8 mouse cellular contexts compared by ENCODE assay signal in genomic region chr11:90249025-90249650, GRCm38 (mm10). TPM values are rescaled to one million over a fixed set of nuclear protein-coding genes. Genes with fewer than 3 reads are reported as not detected.
DNase-seq lines count a peak whose midpoint lies in the region; ATAC-seq lines count a peak whose summit lies in the region.

Mmd (plus strand) TSS chr11:90249456.

- no peaks in the 10 kb centered on the region for H3K36me3 ChIP-seq in heart, embryonic 13.5 days
- H3K36me3 ChIP-seq in liver, embryonic 12.5 days, result no peaks in the 10 kb centered on the region
- no peaks in the 10 kb centered on the region for H3K36me3 ChIP-seq in stomach, embryonic 15.5 days

- H3K9ac ChIP-seq in heart, embryonic 13.5 days, result peak within 1 kb of the TSS; percentile 98
- H3K9ac ChIP-seq in liver, embryonic 12.5 days, result peak within 1 kb of the TSS; percentile 84
- peak within 1 kb of the TSS; percentile 70 for H3K9ac ChIP-seq in stomach, embryonic 15.5 days

- 1% methylated on average over 50 of the region's 51 CpGs for WGBS in heart, embryonic 13.5 days
- under 1% methylated on average over 47 of the region's 51 CpGs for WGBS in liver, embryonic 12.5 days (ENCODE audit: insufficient replicate concordance)
- WGBS in stomach, embryonic 15.5 days, result under 1% methylated on average over 50 of the region's 51 CpGs

- H3K27ac ChIP-seq in brown adipose tissue, adult 24 weeks (replicated peaks; ENCODE audit: low read depth, low read length), result peak within 1 kb of the TSS; percentile 82
- H3K27ac ChIP-seq in heart, embryonic 13.5 days (replicated peaks), result peak within 1 kb of the TSS; percentile 95
- peak within 1 kb of the TSS; percentile 71 for H3K27ac ChIP-seq in liver, embryonic 12.5 days
- peak within 1 kb of the TSS; percentile 83 for H3K27ac ChIP-seq in stomach, embryonic 15.5 days

- peak; percentile 97 for ATAC-seq in heart, embryonic 13.5 days (ENCODE audit: extremely low read depth, insufficient number of reproducible peaks, low FRiP score, low TSS enrichment)
- peak; percentile 99 for ATAC-seq in liver, embryonic 12.5 days
- peak; percentile 99 for ATAC-seq in stomach, embryonic 15.5 days (ENCODE audit: insufficient read depth, low FRiP score, low read depth)

- H3K4me3 ChIP-seq in brown adipose tissue, adult 24 weeks (ENCODE audit: insufficient read depth, low read depth, low read length), result peak within 1 kb of the TSS; percentile 87
- peak within 1 kb of the TSS; percentile 94 for H3K4me3 ChIP-seq in heart, embryonic 13.5 days
- peak within 1 kb of the TSS; percentile 82 for H3K4me3 ChIP-seq in liver, embryonic 12.5 days
- H3K4me3 ChIP-seq in stomach, embryonic 15.5 days (replicated peaks), result peak within 1 kb of the TSS; percentile 77

- no peaks in the 10 kb centered on the region for H3K27me3 ChIP-seq in heart, embryonic 13.5 days (replicated peaks)
- no peaks in the 10 kb centered on the region for H3K27me3 ChIP-seq in liver, embryonic 12.5 days (replicated peaks)
- H3K27me3 ChIP-seq in stomach, embryonic 15.5 days (replicated peaks), result no peaks in the 10 kb centered on the region

- peaks cover 10% of the 10 kb centered on the region for H3K4me1 ChIP-seq in brown adipose tissue, adult 24 weeks (ENCODE audit: control insufficient read depth, insufficient read depth, insufficient read length, low read length)
- H3K4me1 ChIP-seq in heart, embryonic 13.5 days, result peaks cover 44% of the 10 kb centered on the region
- peaks cover 39% of the 10 kb centered on the region for H3K4me1 ChIP-seq in liver, embryonic 12.5 days
- no peaks in the 10 kb centered on the region; the same call in none of the 2 replicates for H3K4me1 ChIP-seq in stomach, embryonic 15.5 days

- no peaks in the 10 kb centered on the region for H3K9me3 ChIP-seq in heart, embryonic 13.5 days
- no peaks in the 10 kb centered on the region for H3K9me3 ChIP-seq in liver, embryonic 12.5 days (replicated peaks)
- no peaks in the 10 kb centered on the region for H3K9me3 ChIP-seq in stomach, embryonic 15.5 days

- H3K4me2 ChIP-seq in heart, embryonic 13.5 days, result peak within 1 kb of the TSS; percentile 82
- H3K4me2 ChIP-seq in liver, embryonic 12.5 days, result peak within 1 kb of the TSS; percentile 92
- peak within 1 kb of the TSS; percentile 72 for H3K4me2 ChIP-seq in stomach, embryonic 15.5 days

- peak; percentile 100 for DNase-seq in CD4-positive, CD25-positive, alpha-beta regulatory T cell, adult 2 months (ENCODE audit: low read depth, low spot score)
- DNase-seq in fat pad, adult 2 months (ENCODE audit: extremely low read depth, low read depth, low spot score), result peak; percentile 78
- DNase-seq in kidney, postnatal 10 days, result peak; percentile 98
- peak; percentile 99 for DNase-seq in natural killer cell, adult 2 months (ENCODE audit: low spot score in 2 of 2)

RNA-seq across cellular contexts. Expression of gene Mmd, which starts in this region (rescaled TPM):
- polyA plus RNA-seq in brown adipose tissue, adult 24 weeks (2012; ENCODE audit: insufficient read depth, insufficient read length, missing spikeins), result 265 and 375 TPM in 2 replicates
- 84.1 and 99.1 TPM in 2 replicates for polyA plus RNA-seq in heart, embryonic 13.5 days (2015; fragmentation: Nextera tagmentation; extraction: Ambion mirVana)
- polyA plus RNA-seq in liver, embryonic 12.5 days (2016; fragmentation: Nextera tagmentation; extraction: Ambion mirVana), result 10.6 and 12.0 TPM in 2 replicates
- polyA plus RNA-seq in stomach, embryonic 15.5 days (2015; fragmentation: Nextera tagmentation; extraction: Ambion mirVana), result 47.2 and 49.7 TPM in 2 replicates

Comparison
In these comparisons a context has a peak if more than half of its experiments do, and no peak if none do; other contexts are left out.
1. Peak in every context shown above with its lines: DNase-seq, ATAC-seq, H3K4me3 ChIP-seq and H3K27ac ChIP-seq.